Mouse (Mus musculus) bone marrow, adult 2 months (tissue): ENCODE measurements around the gene Cpne1. TPM values are rescaled to one million over a fixed set of nuclear protein-coding genes. Genes with fewer than 3 reads are reported as not detected.

ENCODE experiments used
- H3K27ac ChIP-seq: fragments of 200-500 bp; 2 replicates; pipeline ENCODE4 v1.5.1; 2012; ENCODE audit warnings: low read depth, mild to moderate bottlenecking, control low read depth, inconsistent platforms, low read length; ENCODE audit not compliant: control insufficient read depth, poor library complexity, insufficient read depth
- H3K4me1 ChIP-seq: fragments of 200-500 bp; 2 replicates; pipeline ENCODE4 v1.6.1; 2011; ENCODE audit warnings: low read length; ENCODE audit not compliant: control insufficient read depth, insufficient read depth
- H3K4me3 ChIP-seq: fragments of 200-500 bp; replicated peaks from 2 replicates; pipeline ENCODE3; 2011; ENCODE audit warnings: mild to moderate bottlenecking, low read depth, low read length, control low read depth; ENCODE audit not compliant: control insufficient read depth
- CTCF ChIP-seq: fragments of 200-500 bp; IDR thresholded peaks from 2 replicates; pipeline ENCODE4 v1.5.1; 2011; ENCODE audit warnings: low read length, control low read depth; ENCODE audit not compliant: control insufficient read depth, insufficient read depth
- POLR2A ChIP-seq: fragments of 200-500 bp; IDR thresholded peaks from 2 replicates; pipeline ENCODE4 v1.6.1; 2011; ENCODE audit warnings: low read depth, mild to moderate bottlenecking, control low read depth, low read length, borderline replicate concordance; ENCODE audit not compliant: control insufficient read depth
- polyA plus RNA-seq: library from polyadenylated mRNA; stranded (reverse); fragments of >200 nt; gene quantifications from 2 replicates; pipeline ENCODE4 v1.2.4, GENCODE M21; 2011; ENCODE audit warnings: low replicate concordance; ENCODE audit not compliant: missing spikeins, insufficient read depth, insufficient read length

Cpne1 gene
- polyA plus RNA-seq, 1 experiment: 10.5 TPM

GRCm38 (mm10) chr2:156025482-156025881 is 86.3 kb downstream of the Cpne1 start:
- no peaks in the 10 kb centered on the region; the same call in 1 of the 2 replicates for H3K4me1 ChIP-seq
- no peak overlapping the region for H3K4me3 ChIP-seq
- no peak for TF ChIP-seq CTCF
- TF ChIP-seq POLR2A: no peak
- no peak overlapping the region for H3K27ac ChIP-seq

Other genes with a start within 250 kb of the Cpne1 start
- 7.6 and 14.9 TPM in 2 replicates for gene Uqcc1, start 181.7 kb downstream of the Cpne1 start, polyA plus RNA-seq
- gene Gm15557, start 171.2 kb downstream of the Cpne1 start, polyA plus RNA-seq: not detected in 2 replicates
- gene Gdf5, start 166.6 kb downstream of the Cpne1 start, polyA plus RNA-seq: not detected in 2 replicates
- gene Cep250, start 155.5 kb downstream of the Cpne1 start, polyA plus RNA-seq: 24.0 and 39.1 TPM in 2 replicates
- gene 6430550D23Rik, start 104.0 kb downstream of the Cpne1 start, polyA plus RNA-seq: 0.83 and 1.5 TPM in 2 replicates
- gene Ergic3, start 103.9 kb downstream of the Cpne1 start, polyA plus RNA-seq: 66.9 and 70.5 TPM in 2 replicates
- gene Fer1l4, start 59.0 kb downstream of the Cpne1 start, polyA plus RNA-seq: not detected in 2 replicates
- 0.99 and 5.4 TPM in 2 replicates for gene Spag4, start 46.8 kb downstream of the Cpne1 start, polyA plus RNA-seq
- gene Rbm12, start within 50 bp of the Cpne1 start, polyA plus RNA-seq: 5.8 and 6.2 TPM in 2 replicates
- gene Gm28036, start 15.1 kb upstream of the Cpne1 start, polyA plus RNA-seq: 5.8 and 24.5 TPM in 2 replicates
- gene Romo1, start 32.1 kb upstream of the Cpne1 start, polyA plus RNA-seq: 109 and 111 TPM in 2 replicates
- gene Nfs1, start 32.2 kb upstream of the Cpne1 start, polyA plus RNA-seq: 13.1 and 24.7 TPM in 2 replicates
- gene Rbm39, start 68.3 kb upstream of the Cpne1 start, polyA plus RNA-seq: 221 and 329 TPM in 2 replicates
- gene Phf20, start 84.5 kb upstream of the Cpne1 start, polyA plus RNA-seq: 11.9 and 20.8 TPM in 2 replicates
- 2.6 and 5.4 TPM in 2 replicates for gene Cnbd2, start 200.3 kb upstream of the Cpne1 start, polyA plus RNA-seq
- 61.6 and 84.9 TPM in 2 replicates for gene Scand1, start 200.7 kb upstream of the Cpne1 start, polyA plus RNA-seq